26 mouse cellular contexts compared by ENCODE assay signal in genomic region chr14:31184195-31184594, GRCm38 (mm10). TPM values are rescaled to one million over a fixed set of nuclear protein-coding genes. Genes with fewer than 3 reads are reported as not detected.
DNase-seq lines count a peak whose midpoint lies in the region; ATAC-seq and TF ChIP-seq lines count a peak whose summit lies in the region.
"Had no signal": no experiment of that assay in that cellular context is flagged by ENCODE, and none has a peak within 500 bp of the region (broad histone marks: within the 10 kb centered on the region; RNA-seq: fewer than 3 reads in every experiment).

No protein-coding gene starts in this region.

- no peak overlapping the region for H3K9ac ChIP-seq in heart, embryonic 13.5 days
- H3K9ac ChIP-seq in liver, adult 2 months (ENCODE audit: low read depth, low read length), result no peak overlapping the region
- no peak overlapping the region for H3K9ac ChIP-seq in liver, embryonic 11.5 days (ENCODE audit: low read depth, low read length)
- H3K9ac ChIP-seq: embryonic facial prominence, embryonic 13.5 days; forebrain, embryonic 15.5 days; hindbrain, embryonic 13.5 days had no signal

- TF ChIP-seq CTCF in liver, adult 2 months (IDR thresholded peaks at IDR 0.05; ENCODE audit: low read depth, low read length), result no peak

- no peaks in the 10 kb centered on the region for H3K27me3 ChIP-seq in heart, embryonic 13.5 days (replicated peaks)
- no peaks in the 10 kb centered on the region for H3K27me3 ChIP-seq in heart, embryonic 10.5 days (ENCODE audit: insufficient read depth, poor library complexity, severe bottlenecking)
- no peaks in the 10 kb centered on the region for H3K27me3 ChIP-seq in liver, adult 2 months (ENCODE audit: control insufficient read depth, insufficient read depth, low read length)
- H3K27me3 ChIP-seq in liver, embryonic 11.5 days (replicated peaks; ENCODE audit: control insufficient read depth, insufficient read depth, low read length), result no peaks in the 10 kb centered on the region
- H3K27me3 ChIP-seq: embryonic facial prominence, embryonic 13.5 days; forebrain, embryonic 15.5 days; hindbrain, embryonic 13.5 days had no signal

- DNase-seq in heart, embryonic 10.5 days (ENCODE audit: low spot score), result no peak
- no peak for DNase-seq in liver, adult 2 months (ENCODE audit: extremely low read depth, low read depth, low spot score)
- DNase-seq in liver, result no peak
- DNase-seq in liver, embryonic 11.5 days (ENCODE audit: low spot score), result no peak
- DNase-seq: adrenal gland, postnatal 36 days; cerebellum, adult 18-20 months; cerebellum, postnatal 14 days; embryo, embryonic 11 days; gastrocnemius, postnatal 14 days; heart, postnatal 14 days; kidney, adult 18-20 months; kidney, postnatal 10 days; lung, adult 2 months; lung, postnatal 36 days; midbrain, embryonic 14.5 days; right cerebral cortex, postnatal 14 days; spleen, adult 18-20 months had no signal

- no peak overlapping the region for H3K4me2 ChIP-seq in heart, embryonic 13.5 days
- no peak overlapping the region for H3K4me2 ChIP-seq in liver, embryonic 11.5 days
- H3K4me2 ChIP-seq: embryonic facial prominence, embryonic 13.5 days; forebrain, embryonic 15.5 days; hindbrain, embryonic 13.5 days had no signal

- no peaks in the 10 kb centered on the region for H3K79me2 ChIP-seq in liver, adult 2 months (ENCODE audit: control insufficient read depth, insufficient read depth, low read length)
- H3K79me2 ChIP-seq in macrophage (ENCODE audit: inconsistent target), result peaks cover 63% of the 10 kb centered on the region

- TF ChIP-seq POLR2A in liver, adult 2 months (IDR thresholded peaks at IDR 0.05; ENCODE audit: extremely low read depth, insufficient read depth, low read length), result no peak

- peaks cover 64% of the 10 kb centered on the region for H3K4me1 ChIP-seq in heart, embryonic 13.5 days
- peaks cover 33% of the 10 kb centered on the region for H3K4me1 ChIP-seq in heart, embryonic 10.5 days
- H3K4me1 ChIP-seq in liver, adult 2 months (ENCODE audit: control insufficient read depth, insufficient read depth, low read length), result peaks cover 22% of the 10 kb centered on the region
- peaks cover 8% of the 10 kb centered on the region for H3K4me1 ChIP-seq in liver, embryonic 11.5 days (replicated peaks; ENCODE audit: control insufficient read depth, insufficient read depth, low read length)
- H3K4me1 ChIP-seq: embryonic facial prominence, embryonic 13.5 days; forebrain, embryonic 15.5 days; hindbrain, embryonic 13.5 days had no signal

- 83% methylated on average over 12 of the region's 12 CpGs for WGBS in heart, embryonic 13.5 days
- WGBS in heart, embryonic 10.5 days, result 90% methylated on average over 12 of the region's 12 CpGs
- 80% methylated on average over 12 of the region's 12 CpGs for WGBS in liver, adult 2 months
- 90% methylated on average over 12 of the region's 12 CpGs for WGBS in liver, embryonic 11.5 days
- WGBS in macrophage (ENCODE audit: missing documents), result 92% methylated on average over 12 of the region's 12 CpGs

- ATAC-seq in heart, embryonic 13.5 days (ENCODE audit: extremely low read depth, insufficient number of reproducible peaks, low FRiP score, low TSS enrichment), result no peak
- ATAC-seq in liver, embryonic 11.5 days (replicated peaks; ENCODE audit: low FRiP score), result no peak
- no peak for ATAC-seq in frontal cortex, adult (ENCODE audit: low TSS enrichment)
- ATAC-seq: CD4-positive, CD25-positive, alpha-beta regulatory T cell, adult 4 months; forebrain, embryonic 15.5 days had no signal

- H3K27ac ChIP-seq in heart, embryonic 13.5 days (replicated peaks), result peak overlapping the region; percentile 25; the same call in 1 of the 2 replicates
- no peak overlapping the region for H3K27ac ChIP-seq in heart, embryonic 10.5 days
- 0 out of 2 replicates have a peak overlapping the region, but pooled peaks have one; percentile 9 for H3K27ac ChIP-seq in liver, adult 2 months (replicated peaks; ENCODE audit: insufficient read depth, low read depth, low read length)
- 0 out of 2 replicates have a peak overlapping the region, but pooled peaks have one; percentile 44 for H3K27ac ChIP-seq in liver, embryonic 11.5 days (ENCODE audit: low read depth, low read length)
- peak overlapping the region; percentile 100 for H3K27ac ChIP-seq in macrophage
- H3K27ac ChIP-seq: embryonic facial prominence, embryonic 13.5 days; forebrain, embryonic 15.5 days had no signal

- H3K9me3 ChIP-seq in heart, embryonic 13.5 days, result no peaks in the 10 kb centered on the region
- no peaks in the 10 kb centered on the region for H3K9me3 ChIP-seq in heart, embryonic 10.5 days
- H3K9me3 ChIP-seq in liver, embryonic 11.5 days (ENCODE audit: control insufficient read depth, low read length), result no peaks in the 10 kb centered on the region
- H3K9me3 ChIP-seq: embryonic facial prominence, embryonic 13.5 days; forebrain, embryonic 15.5 days; hindbrain, embryonic 13.5 days had no signal

- peaks cover 100% of the 10 kb centered on the region for H3K36me3 ChIP-seq in heart, embryonic 13.5 days
- H3K36me3 ChIP-seq in heart, embryonic 10.5 days, result peaks cover 100% of the 10 kb centered on the region
- peaks cover 47% of the 10 kb centered on the region for H3K36me3 ChIP-seq in liver, adult 2 months (ENCODE audit: control insufficient read depth, insufficient read depth, low read length)
- peaks cover 72% of the 10 kb centered on the region for H3K36me3 ChIP-seq in liver, embryonic 11.5 days (ENCODE audit: control insufficient read depth, insufficient read depth, low read length)
- peaks cover 41% of the 10 kb centered on the region; the same call in 1 of the 2 replicates for H3K36me3 ChIP-seq in macrophage (ENCODE audit: inconsistent target)

- no peak overlapping the region for H3K4me3 ChIP-seq in heart, embryonic 13.5 days
- no peak overlapping the region for H3K4me3 ChIP-seq in heart, embryonic 10.5 days
- no peak overlapping the region for H3K4me3 ChIP-seq in liver, adult 2 months (ENCODE audit: insufficient read depth, low read depth, low read length)
- no peak overlapping the region for H3K4me3 ChIP-seq in liver, embryonic 11.5 days (ENCODE audit: low read depth, low read length)
- no peak overlapping the region for H3K4me3 ChIP-seq in macrophage (ENCODE audit: inconsistent target)
- H3K4me3 ChIP-seq: embryonic facial prominence, embryonic 13.5 days; erythroblast, embryonic 14.5 days; forebrain, embryonic 15.5 days; hindbrain, embryonic 13.5 days had no signal

RNA-seq across cellular contexts. Expression of gene Stab1, which starts 15.8 kb away (rescaled TPM):
- 43.2 and 49.5 TPM in 2 replicates for polyA plus RNA-seq in heart, embryonic 13.5 days (2015; fragmentation: Nextera tagmentation; extraction: Ambion mirVana)
- polyA plus RNA-seq in heart, embryonic 10.5 days (2016; fragmentation: Nextera tagmentation; extraction: Ambion mirVana), result 28.9 and 30.2 TPM in 2 replicates
- total RNA-seq in liver, adult 2 months (2014; rRNA removed), result 27.0 and 39.5 TPM in 2 replicates
- 32.7 and 52.3 TPM in 2 replicates for polyA plus RNA-seq in liver, adult 2 months (2012; rRNA removed)
- polyA plus RNA-seq in liver, embryonic 11.5 days (2014; fragmentation: Nextera tagmentation; extraction: Ambion mirVana), result 25.3 and 39.9 TPM in 2 replicates
- 1,000 to 10,000 TPM in 23 of 26 experiments, 100 to 1,000 TPM in 3; 175 to 4,782 (median 2,271) TPM for total RNA-seq in macrophage (2018; cell fraction: chromatin; rRNA removed)
- total RNA-seq in macrophage (2018; cell fraction: cytosol; rRNA removed), result 100 to 1,000 TPM in 25 of 26 experiments, 10 to 100 TPM in 1; 91.4 to 838 (median 312) TPM
- 1,000 to 10,000 TPM in 14 of 26 experiments, 100 to 1,000 TPM in 12; 325 to 5,560 (median 1,024) TPM for total RNA-seq in macrophage (2018; cell fraction: nucleus; rRNA removed)
- polyA plus RNA-seq in macrophage (2018), result 241 to 829 TPM (median 623 TPM) in 3 replicates

RNA-seq across cellular contexts. Expression of gene Tnnc1, which starts 23.9 kb away (rescaled TPM):
- polyA plus RNA-seq in heart, embryonic 13.5 days (2015; fragmentation: Nextera tagmentation; extraction: Ambion mirVana), result 3,442 and 4,164 TPM in 2 replicates
- 1,899 and 2,942 TPM in 2 replicates for polyA plus RNA-seq in heart, embryonic 10.5 days (2016; fragmentation: Nextera tagmentation; extraction: Ambion mirVana)
- total RNA-seq in liver, adult 2 months (2014; rRNA removed), result 0.27 and 0.83 TPM in 2 replicates
- polyA plus RNA-seq in liver, adult 2 months (2012; rRNA removed), result 0.32 TPM in 1 of 2 replicates, not detected in the other
- 17.6 and 39.0 TPM in 2 replicates for polyA plus RNA-seq in liver, embryonic 11.5 days (2014; fragmentation: Nextera tagmentation; extraction: Ambion mirVana)
- 10 to 100 TPM in 1 of 26 experiments, 1 to 10 TPM in 25; 1.2 to 10.1 (median 6.3) TPM for total RNA-seq in macrophage (2018; cell fraction: chromatin; rRNA removed)
- total RNA-seq in macrophage (2018; cell fraction: cytosol; rRNA removed), result 1 to 10 TPM in 24 of 26 experiments, under 1 TPM in 2; 0.89 to 3.3 (median 1.7) TPM
- total RNA-seq in macrophage (2018; cell fraction: nucleus; rRNA removed), result 10 to 100 TPM in 1 of 26 experiments, 1 to 10 TPM in 23, not detected in 2; 1.5 to 12.4 (median 3.9) TPM
- polyA plus RNA-seq in macrophage (2018), result 0.50 to 1.8 TPM (median 0.95 TPM) in 3 replicates
- polyA plus RNA-seq: CD4-positive, CD25-positive, alpha-beta regulatory T cell, adult 4 months had no signal

RNA-seq across cellular contexts. Expression of gene Nisch, which starts 32.6 kb away (rescaled TPM):
- 340 and 345 TPM in 2 replicates for polyA plus RNA-seq in heart, embryonic 13.5 days (2015; fragmentation: Nextera tagmentation; extraction: Ambion mirVana)
- polyA plus RNA-seq in heart, embryonic 10.5 days (2016; fragmentation: Nextera tagmentation; extraction: Ambion mirVana), result 457 and 500 TPM in 2 replicates
- 66.7 and 83.0 TPM in 2 replicates for total RNA-seq in liver, adult 2 months (2014; rRNA removed)
- 107 and 152 TPM in 2 replicates for polyA plus RNA-seq in liver, adult 2 months (2012; rRNA removed)
- polyA plus RNA-seq in liver, embryonic 11.5 days (2014; fragmentation: Nextera tagmentation; extraction: Ambion mirVana), result 228 and 245 TPM in 2 replicates
- 1,000 to 10,000 TPM in 24 of 26 experiments, 100 to 1,000 TPM in 2; 665 to 2,090 (median 1,583) TPM for total RNA-seq in macrophage (2018; cell fraction: chromatin; rRNA removed)
- total RNA-seq in macrophage (2018; cell fraction: cytosol; rRNA removed), result 100 to 1,000 TPM; 112 to 253 (median 171) TPM
- 1,000 to 10,000 TPM in 7 of 26 experiments, 100 to 1,000 TPM in 19; 420 to 1,439 (median 890) TPM for total RNA-seq in macrophage (2018; cell fraction: nucleus; rRNA removed)
- 163 to 251 TPM (median 201 TPM) in 3 replicates for polyA plus RNA-seq in macrophage (2018)

RNA-seq across cellular contexts. Expression of gene Sema3g, which starts 33.5 kb away (rescaled TPM):
- 0.51 TPM in 2 replicates for polyA plus RNA-seq in heart, embryonic 13.5 days (2015; fragmentation: Nextera tagmentation; extraction: Ambion mirVana)
- 0.47 and 0.54 TPM in 2 replicates for polyA plus RNA-seq in heart, embryonic 10.5 days (2016; fragmentation: Nextera tagmentation; extraction: Ambion mirVana)
- total RNA-seq in liver, adult 2 months (2014; rRNA removed), result under 0.01 and 0.27 TPM in 2 replicates
- polyA plus RNA-seq in liver, adult 2 months (2012; rRNA removed), result 0.05 and 0.19 TPM in 2 replicates
- polyA plus RNA-seq in liver, embryonic 11.5 days (2014; fragmentation: Nextera tagmentation; extraction: Ambion mirVana), result 0.10 TPM in 1 of 2 replicates, not detected in the other
- 1 to 10 TPM in 3 of 26 experiments, under 1 TPM in 12, not detected in 11; 0.16 to 1.7 (median 0.55) TPM for total RNA-seq in macrophage (2018; cell fraction: chromatin; rRNA removed)
- total RNA-seq in macrophage (2018; cell fraction: cytosol; rRNA removed), result under 1 TPM in 18 of 26 experiments, not detected in 8; 0.04 to 0.38 (median 0.11) TPM
- 1 to 10 TPM in 1 of 26 experiments, under 1 TPM in 18, not detected in 7; 0.22 to 1.3 (median 0.37) TPM for total RNA-seq in macrophage (2018; cell fraction: nucleus; rRNA removed)
- polyA plus RNA-seq in macrophage (2018), result not detected in 3 replicates
- total RNA-seq: megakaryocyte-erythroid progenitor cell, adult 5-6 weeks had no signal
- polyA plus RNA-seq: CD4-positive, CD25-positive, alpha-beta regulatory T cell, adult 4 months; erythroblast, embryonic 14.5 days had no signal

RNA-seq across cellular contexts. Expression of gene Nt5dc2, which starts 53.3 kb away (rescaled TPM):
- 300 and 318 TPM in 2 replicates for polyA plus RNA-seq in heart, embryonic 13.5 days (2015; fragmentation: Nextera tagmentation; extraction: Ambion mirVana)
- 422 and 507 TPM in 2 replicates for polyA plus RNA-seq in heart, embryonic 10.5 days (2016; fragmentation: Nextera tagmentation; extraction: Ambion mirVana)
- total RNA-seq in liver, adult 2 months (2014; rRNA removed), result 3.0 and 6.0 TPM in 2 replicates
- polyA plus RNA-seq in liver, adult 2 months (2012; rRNA removed), result 14.8 and 17.5 TPM in 2 replicates
- 401 and 406 TPM in 2 replicates for polyA plus RNA-seq in liver, embryonic 11.5 days (2014; fragmentation: Nextera tagmentation; extraction: Ambion mirVana)
- total RNA-seq in macrophage (2018; cell fraction: chromatin; rRNA removed), result 10 to 100 TPM in 11 of 26 experiments, 1 to 10 TPM in 15; 1.8 to 37.0 (median 8.3) TPM
- 100 to 1,000 TPM in 5 of 26 experiments, 10 to 100 TPM in 21; 25.4 to 119 (median 52.7) TPM for total RNA-seq in macrophage (2018; cell fraction: cytosol; rRNA removed)
- total RNA-seq in macrophage (2018; cell fraction: nucleus; rRNA removed), result 10 to 100 TPM in 21 of 26 experiments, 1 to 10 TPM in 5; 6.5 to 49.6 (median 15.5) TPM
- polyA plus RNA-seq in macrophage (2018), result 64.0 to 97.6 TPM (median 77.4 TPM) in 3 replicates
- polyA plus RNA-seq: CD4-positive, CD25-positive, alpha-beta regulatory T cell, adult 4 months had no signal

Comparison
In these comparisons a context has a peak if more than half of its experiments do, and no peak if none do; other contexts are left out.
1. RNA of gene Tnnc1, which starts 23.9 kb away (polyA plus RNA-seq): 3,442 to 4,164 TPM in heart, embryonic 13.5 days and 1,899 to 2,942 TPM in heart, embryonic 10.5 days; 17.6 to 39.0 TPM in liver, embryonic 11.5 days, 0.50 to 1.8 TPM in macrophage and 0.32 TPM in liver, adult 2 months; every median in the first group is over 10 times any median in the second.